Mouse (Mus musculus): Measurements from ENCODE around the gene Pak7.

The Pak7 gene

GRCm38 (mm10) chr2:136175030-136175429 is 212.7 kb downstream of the Pak7 start:
- DNase-seq (ENCODE audit: low spot score in 2 of 2): no peak

GRCm38 (mm10) chr2:136150752-136151151 is 237.0 kb downstream of the Pak7 start:
- DNase-seq (ENCODE audit: low spot score in 2 of 2): no peak

- no peak for DNase-seq (ENCODE audit: low spot score in 2 of 2)
Observed at GRCm38 (mm10) chr2:136149530-136149929, 238.2 kb downstream of the Pak7 start.

DNA sequence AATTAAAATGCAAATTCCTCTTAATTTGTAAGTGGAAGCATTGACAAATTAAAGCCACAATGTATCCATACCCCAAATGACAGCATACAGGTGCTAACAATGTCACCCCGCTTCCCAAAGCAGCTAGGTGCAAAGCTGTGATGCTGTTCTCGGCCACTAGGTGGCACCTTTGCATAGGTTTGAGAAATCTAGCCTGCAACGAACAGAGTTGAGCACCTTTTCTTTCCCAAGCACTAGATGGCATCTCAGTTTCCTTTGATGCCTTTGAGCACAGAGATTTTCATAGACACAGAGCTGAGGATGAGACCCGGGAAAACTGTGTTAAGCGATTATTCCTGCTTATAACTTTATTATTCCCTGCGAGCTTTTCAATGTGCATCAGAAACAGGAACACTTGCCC is 238.8 kb downstream of the Pak7 start:
- peak; percentile 83 to 92 for DNase-seq (ENCODE audit: low spot score in 2 of 2)

GRCm38 (mm10) chr2:136140807-136141206 is 247.0 kb downstream of the Pak7 start:
- DNase-seq (ENCODE audit: low spot score in 2 of 2): no peak

- peak; percentile 52 to 62 for DNase-seq (ENCODE audit: low spot score in 2 of 2)
Observed at GRCm38 (mm10) chr2:136139159-136140069, 248.4 kb downstream of the Pak7 start.

- DNase-seq (ENCODE audit: low spot score in 2 of 2): no peak
Observed at GRCm38 (mm10) chr2:136138451-136138850, 249.3 kb downstream of the Pak7 start.

DNA sequence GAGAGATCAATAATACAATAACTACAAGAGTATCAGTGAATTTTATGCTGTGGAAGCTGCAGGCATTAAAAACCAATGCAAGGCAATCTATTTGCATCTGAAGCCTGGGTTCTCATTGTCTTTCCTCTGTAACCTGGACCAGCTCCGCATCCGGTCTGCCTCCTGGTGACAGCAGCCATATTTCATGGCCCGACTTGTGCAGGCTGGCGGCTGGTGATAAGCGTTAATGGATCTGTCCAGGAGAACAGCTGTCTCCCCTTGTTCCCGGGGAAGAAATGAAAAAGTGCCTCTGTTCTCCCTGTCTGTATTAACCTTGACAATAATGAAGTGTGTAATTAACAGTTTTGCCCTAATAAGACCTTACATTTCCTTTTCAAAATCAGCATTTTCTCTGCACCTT is 265.9 kb downstream of the Pak7 start:
- DNase-seq (ENCODE audit: low spot score in 2 of 2): no peak

GRCm38 (mm10) chr2:136118006-136118405 is 269.8 kb downstream of the Pak7 start:
- DNase-seq (ENCODE audit: low spot score in 2 of 2): no peak

DNA sequence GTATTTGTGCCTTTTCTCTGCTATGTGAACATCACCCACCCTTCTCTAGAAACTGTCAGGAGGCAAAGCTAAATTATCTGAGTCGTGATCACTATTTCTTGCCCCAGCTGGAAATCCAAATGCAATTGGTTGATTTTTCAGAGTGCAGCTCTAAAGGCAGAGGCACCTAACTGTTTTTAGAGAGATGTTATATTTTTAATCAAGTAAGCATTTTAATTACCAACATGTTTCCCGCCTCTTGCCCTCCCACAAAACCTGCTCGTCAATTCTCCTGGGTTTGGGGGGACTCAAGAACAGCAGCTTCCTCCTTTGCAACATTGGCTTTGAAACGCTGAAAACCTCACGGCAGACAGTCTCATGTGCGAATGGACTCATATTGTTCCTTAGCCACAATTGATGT is 274.4 kb downstream of the Pak7 start:
- DNase-seq (ENCODE audit: low spot score in 2 of 2): peak in 1 of 2 experiments; percentile 45

DNA sequence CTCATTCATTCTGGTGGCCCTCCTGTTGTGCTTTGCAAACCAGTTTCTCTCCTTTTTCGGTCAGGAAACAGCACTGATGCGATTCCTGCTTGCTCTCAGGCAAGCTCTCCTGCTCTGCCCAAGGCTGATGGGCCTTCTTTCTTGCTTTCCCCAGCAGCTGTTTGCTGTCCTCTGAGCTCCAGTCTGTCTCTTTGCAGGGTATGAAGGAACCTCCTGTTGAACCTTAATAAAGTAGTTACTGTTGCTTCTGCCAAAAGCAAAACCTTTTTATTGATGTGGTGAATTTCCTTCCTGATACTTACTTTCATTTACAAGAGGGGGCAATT is 278.8 kb downstream of the Pak7 start:
- DNase-seq (ENCODE audit: low spot score in 2 of 2): no peak

GRCm38 (mm10) chr2:136108124-136109037 is 279.4 kb downstream of the Pak7 start:
- peak in 1 of 2 experiments; percentile 30 for DNase-seq (ENCODE audit: low spot score in 2 of 2)

DNA sequence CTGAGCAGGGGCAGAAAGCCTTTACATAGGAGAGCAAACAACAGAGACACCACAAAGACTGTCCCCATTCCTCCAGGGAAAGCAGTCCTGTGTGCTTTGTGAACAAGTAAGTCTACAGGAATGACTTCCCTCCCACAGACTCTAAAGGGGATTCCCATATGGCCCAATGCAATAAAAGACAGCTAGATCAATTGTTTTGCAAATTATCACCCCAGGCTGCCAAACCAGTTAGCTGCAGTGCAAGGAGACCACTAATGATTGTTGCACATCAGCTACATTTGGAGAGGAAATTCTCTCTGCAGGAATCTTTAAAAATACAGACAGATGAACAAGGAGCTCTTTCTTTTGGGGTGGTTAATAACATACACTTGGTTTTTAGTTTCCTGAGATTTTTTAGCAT is 280.2 kb downstream of the Pak7 start:
- DNase-seq (ENCODE audit: low spot score in 2 of 2): no peak

DNA sequence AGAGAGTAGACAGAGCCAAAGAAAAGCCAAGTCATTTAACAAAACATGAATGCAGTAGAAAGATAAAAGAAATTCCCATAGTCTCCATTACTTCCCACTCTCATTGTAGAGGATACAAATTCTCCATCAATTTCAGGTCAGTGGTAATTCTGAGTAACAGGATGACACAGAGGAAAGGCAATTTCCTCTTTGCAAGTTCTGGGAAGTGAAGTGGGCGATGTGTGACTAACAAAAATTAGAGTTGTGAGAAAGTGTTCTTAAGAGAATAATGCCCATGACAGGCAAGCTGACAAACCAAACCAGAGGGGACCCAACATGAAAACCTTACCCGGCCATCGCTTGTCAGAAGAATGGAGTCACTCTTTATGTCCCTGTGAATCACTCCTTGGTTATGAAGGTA is 290.6 kb downstream of the Pak7 start:
- no peak for DNase-seq (ENCODE audit: low spot score in 2 of 2)

DNA sequence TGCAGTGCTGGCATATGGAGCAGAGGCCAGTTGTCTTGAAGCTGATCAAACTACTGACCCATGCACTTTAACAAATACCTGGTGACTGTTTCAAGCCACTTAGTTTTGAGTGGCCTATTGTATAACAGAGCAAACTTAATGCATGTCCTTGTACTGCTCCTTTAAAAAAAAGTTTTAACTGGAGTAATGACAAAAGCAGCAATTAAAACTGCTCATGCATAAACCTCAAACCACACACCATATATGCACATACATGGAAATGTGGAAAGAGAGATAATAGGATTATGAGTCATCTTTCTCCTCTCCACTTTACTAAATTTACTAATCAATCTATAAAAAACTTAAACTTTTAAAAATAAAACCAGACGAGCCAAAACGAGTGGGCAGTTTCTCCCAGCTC is 291.8 kb downstream of the Pak7 start:
- no peak for DNase-seq (ENCODE audit: low spot score in 2 of 2)

DNA sequence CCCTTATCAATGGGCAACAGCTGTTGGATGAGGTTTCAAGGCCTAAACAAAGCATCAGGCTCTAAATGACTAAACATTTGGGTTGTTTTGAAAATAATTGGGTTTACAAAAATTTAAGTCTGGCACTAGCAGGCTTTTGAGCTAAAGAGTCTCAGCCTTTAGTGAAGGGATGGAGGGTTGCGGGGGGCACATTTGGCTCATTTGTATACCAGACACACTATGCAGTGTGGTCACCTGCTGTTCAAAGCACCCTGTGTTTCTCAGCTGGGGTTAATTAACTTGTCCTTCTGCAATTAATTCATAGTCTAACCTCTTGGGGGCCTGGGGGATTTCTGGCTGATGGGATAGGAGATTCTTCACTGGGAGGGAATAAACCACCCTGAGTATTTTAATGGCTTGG is 323.4 kb downstream of the Pak7 start:
- no peak for DNase-seq (ENCODE audit: low spot score in 2 of 2)

DNA sequence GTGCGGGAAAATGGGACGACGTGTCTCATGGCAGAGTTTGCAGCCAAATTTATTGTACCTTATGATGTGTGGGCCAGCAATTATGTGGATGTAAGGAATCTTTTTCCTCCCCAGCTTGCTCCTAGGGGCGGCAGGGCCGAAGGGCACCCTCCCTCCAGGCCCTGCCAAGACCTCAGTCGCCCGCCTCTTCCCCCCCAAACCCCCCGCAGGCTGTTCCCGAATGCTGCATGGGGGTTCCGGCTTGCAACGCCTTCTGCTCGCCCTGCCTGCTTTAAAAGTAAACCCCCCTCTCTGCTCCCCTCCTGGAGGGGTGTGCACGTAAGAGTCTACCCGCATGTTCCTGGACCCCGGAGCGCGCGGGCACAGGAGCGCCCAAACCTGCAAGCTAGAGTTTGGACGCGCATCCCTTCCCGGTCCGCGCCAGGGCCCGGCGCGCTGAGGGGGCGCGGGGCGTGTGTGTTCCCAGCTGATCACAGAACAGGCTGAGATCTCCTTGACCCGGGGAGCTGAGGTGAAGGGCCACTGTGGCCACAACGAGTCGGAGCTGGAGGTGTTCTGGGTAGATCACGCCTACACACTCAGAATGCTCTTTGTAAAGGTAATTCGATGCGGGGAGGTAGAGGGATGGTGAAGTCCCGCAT is 328.6 kb downstream of the Pak7 start:
- DNase-seq (ENCODE audit: low spot score in 2 of 2): no peak

GRCm38 (mm10) chr2:136058398-136058797 is 329.4 kb downstream of the Pak7 start:
- DNase-seq (ENCODE audit: low spot score in 2 of 2): no peak

DNA sequence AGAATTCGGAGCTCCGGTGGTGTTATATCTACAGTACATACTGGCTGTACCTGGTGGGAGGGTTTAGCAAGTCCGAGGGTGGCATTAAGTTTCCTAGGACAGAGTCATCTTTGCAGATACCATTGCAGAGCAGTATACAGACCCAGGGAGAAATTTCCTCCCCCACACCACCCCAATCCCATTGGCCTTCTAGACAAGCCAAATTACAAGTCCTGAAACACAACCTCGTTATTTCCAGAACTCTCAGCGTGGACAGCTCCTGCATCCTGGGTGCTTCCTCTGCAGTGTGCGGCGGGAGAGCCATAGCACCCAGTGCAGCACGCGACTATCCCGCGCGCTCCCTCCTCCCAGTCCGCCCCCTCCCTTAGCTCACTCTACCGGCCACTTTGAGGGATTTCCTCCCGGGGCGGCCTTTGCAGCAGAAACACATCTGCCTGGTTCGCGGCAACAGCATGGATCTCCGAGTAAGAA is 329.9 kb downstream of the Pak7 start:
- peak; percentile 60 to 66 for DNase-seq (ENCODE audit: low spot score in 2 of 2)

DNA sequence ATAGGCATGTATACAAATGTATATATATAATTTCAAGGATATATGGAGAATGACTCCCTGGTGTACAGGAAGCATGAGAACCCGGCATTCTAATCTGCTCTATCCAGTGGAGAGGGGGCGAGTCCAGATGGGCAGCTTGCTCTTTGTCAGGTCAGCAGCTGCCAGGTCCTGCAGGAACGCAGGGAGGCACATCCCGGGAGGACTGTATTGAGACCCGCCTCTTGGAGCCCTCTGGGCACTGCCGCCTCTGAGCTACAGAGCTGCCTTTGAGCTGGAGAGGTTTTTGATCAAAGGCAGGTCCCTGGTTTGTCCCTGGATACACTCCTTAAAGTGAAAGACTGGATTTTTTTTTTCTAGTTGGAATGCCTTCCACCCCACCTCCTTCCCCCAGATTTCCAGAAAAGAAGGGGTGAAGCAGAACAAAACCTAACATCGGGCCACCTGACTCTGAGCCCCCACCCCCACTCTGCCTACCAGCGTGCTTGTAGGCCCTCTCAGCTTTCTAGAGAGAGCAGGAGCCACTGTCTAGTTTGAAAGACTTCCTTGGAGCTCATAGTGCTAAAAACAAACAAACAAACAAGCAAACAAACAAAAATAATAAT is 336.0 kb downstream of the Pak7 start, which contains the start of gene Lamp5:
TSS of gene Lamp5 (plus strand) at position 552 of the 602 bp plus-strand sequence.
- no peak for DNase-seq (ENCODE audit: low spot score in 2 of 2)

DNA sequence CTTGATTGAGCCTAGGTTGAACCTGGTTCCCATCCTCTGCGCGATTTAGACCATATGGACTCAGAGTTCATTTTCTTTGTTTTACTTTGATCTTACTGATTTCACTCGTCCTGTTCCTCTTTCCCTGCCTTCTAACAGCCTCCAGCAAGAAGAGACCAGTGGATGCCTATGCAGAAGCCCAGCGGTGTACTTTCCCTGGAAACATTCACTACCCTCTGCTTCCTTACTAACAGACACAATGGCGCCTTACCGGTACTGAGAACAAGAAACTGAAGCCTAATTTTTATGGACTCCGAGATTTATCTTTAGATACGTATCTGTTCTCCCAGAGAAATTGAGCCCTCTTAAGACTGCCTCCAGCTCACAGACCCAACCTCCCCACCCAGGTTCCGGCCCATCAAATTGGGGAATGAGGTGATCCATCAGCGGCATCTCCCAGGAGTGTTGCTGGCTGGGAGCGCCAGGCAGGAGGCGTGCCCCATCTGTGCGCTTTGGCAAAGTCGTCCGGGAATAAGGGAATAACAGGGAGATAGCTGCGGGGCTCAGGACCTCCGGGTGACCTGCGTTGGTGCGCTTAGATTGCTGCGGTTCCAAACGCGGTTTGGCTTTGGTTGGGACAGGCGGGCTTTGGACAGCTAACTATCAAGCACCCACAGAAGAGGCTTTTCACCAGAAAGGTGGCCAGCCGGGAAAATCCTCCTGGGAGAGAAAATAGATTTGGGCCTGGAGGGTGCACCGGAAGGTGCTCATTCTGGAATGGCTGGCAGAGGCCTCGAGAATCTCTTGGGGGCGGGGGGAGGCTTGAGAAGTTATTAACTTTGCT is 336.8 kb downstream of the Pak7 start:
- DNase-seq (ENCODE audit: low spot score in 2 of 2): no peak
